Mouse (Mus musculus): ENCODE measurements around the gene Gast.
A peak's percentile ranks its signal among the peaks of the same experiment; 100 is the strongest.

- TF ChIP-seq CTCF (IDR thresholded peaks at IDR 0.05; ENCODE audit: low read depth) (peak; percentile 78), EP300 (IDR thresholded peaks at IDR 0.05; ENCODE audit: low read depth) (no peak)
These were observed 36.4 kb upstream of the Gast start for GRCm38 (mm10) chr11:100297801-100298200.
